Mouse (Mus musculus) embryonic facial prominence, embryonic 12.5 days (tissue): ENCODE results near the gene Ift27. TPM values are rescaled to one million over a fixed set of nuclear protein-coding genes. Genes with fewer than 3 reads are reported as not detected.

Source experiments
- ATAC-seq: fragments of 200-750 bp; cut with Nextera tagmentation; 2 replicates; pipeline ENCODE4 v1.8.0; 2017; ENCODE audit not compliant: insufficient number of reproducible peaks, insufficient read depth, low FRiP score, low TSS enrichment
- H3K27ac ChIP-seq: fragments of 300-500 bp; sonication (generic); 2 replicates; pipeline ENCODE4 v1.5.1; 2016; ENCODE audit warnings: mild to moderate bottlenecking
- H3K27me3 ChIP-seq: fragments of 300-500 bp; sonication (generic); 2 replicates; pipeline ENCODE4 v1.6.1; 2016; ENCODE audit warnings: mild to moderate bottlenecking, moderate library complexity
- H3K36me3 ChIP-seq: fragments of 300-500 bp; sonication (generic); 2 replicates; pipeline ENCODE4 v1.6.1; 2016; ENCODE audit warnings: mild to moderate bottlenecking
- H3K4me1 ChIP-seq: fragments of 300-500 bp; sonication (generic); 2 replicates; pipeline ENCODE4 v1.6.1; 2016
- H3K4me2 ChIP-seq: fragments of 300-500 bp; sonication (generic); replicated peaks from 2 replicates; pipeline ENCODE4 v1.6.1; 2016; ENCODE audit warnings: mild to moderate bottlenecking, moderate library complexity
- H3K4me3 ChIP-seq: fragments of 300-500 bp; sonication (generic); 2 replicates; pipeline ENCODE4 v1.5.1; 2016; ENCODE audit warnings: mild to moderate bottlenecking
- H3K9ac ChIP-seq: fragments of 300-500 bp; sonication (generic); 2 replicates; pipeline ENCODE4 v1.6.1; 2016; ENCODE audit warnings: mild to moderate bottlenecking, moderate library complexity
- H3K9me3 ChIP-seq: fragments of 300-500 bp; sonication (generic); 2 replicates; pipeline ENCODE4 v1.6.1; 2016; ENCODE audit warnings: mild to moderate bottlenecking, moderate library complexity
- WGBS: fragments of 180-500 bp; shearing (Covaris S2); methylation state at CpG from one replicate; pipeline ENCODE4 v1.1.7; 2016; 5-methylcytosine and 5-hydroxymethylcytosine counted together
- polyA plus RNA-seq: library from polyadenylated mRNA; unstranded; fragments of >200 nt; fragmentation: Nextera tagmentation; extraction: Ambion mirVana; gene quantifications from 2 replicates; pipeline ENCODE4 v1.2.1, GENCODE M21; 2016

Ift27 gene
- polyA plus RNA-seq, 1 experiment from 2014 or later, result 90.0 TPM

DNA sequence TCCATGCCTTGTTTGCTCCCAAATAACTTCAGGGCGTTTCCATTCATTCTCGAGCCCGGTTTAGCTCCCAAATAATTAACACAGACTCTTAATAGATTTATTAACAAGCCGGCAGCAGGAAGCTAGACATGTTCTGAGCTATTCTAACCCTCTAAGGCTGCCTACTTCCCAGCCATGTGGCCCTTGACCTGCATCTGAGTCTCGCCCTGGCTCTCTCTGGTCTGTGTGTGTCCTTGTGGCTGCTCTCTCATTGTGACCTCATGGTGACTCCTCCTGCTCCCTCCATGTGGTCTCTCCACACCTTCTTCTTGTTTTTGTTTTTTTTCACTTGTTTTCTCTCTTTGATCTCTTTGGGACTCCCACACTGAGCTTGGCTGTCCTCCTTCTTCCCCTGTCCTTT lies 13.0 kb upstream of the Ift27 start:
- ATAC-seq, result no peak
- WGBS, result 68% methylated on average over 5 of the region's 5 CpGs
- no peak overlapping the region for H3K9ac ChIP-seq

DNA sequence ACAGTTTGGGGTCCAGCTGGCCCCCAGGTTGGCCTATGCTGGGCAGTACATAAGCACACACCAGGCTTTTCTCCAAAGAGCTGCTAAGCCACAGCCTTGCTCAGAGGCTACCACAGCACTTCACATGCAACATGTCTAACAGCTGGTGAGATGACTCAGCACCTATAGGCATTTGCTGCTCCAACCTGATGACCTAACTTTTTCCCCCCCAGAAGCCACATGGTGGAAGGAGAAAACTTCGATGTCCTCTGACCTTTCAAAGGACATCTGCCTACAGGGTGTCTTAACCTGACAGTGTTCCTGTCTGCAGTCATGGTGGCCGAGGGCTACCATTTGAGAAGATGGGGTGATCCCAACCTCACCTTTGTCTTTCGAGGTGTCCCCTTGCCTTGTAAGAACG lies 11.7 kb upstream of the Ift27 start:
- no peaks in the 10 kb centered on the region for H3K9me3 ChIP-seq
- no peak overlapping the region for H3K4me2 ChIP-seq
- peaks cover 9% of the 10 kb centered on the region; the same call in 1 of the 2 replicates for H3K27me3 ChIP-seq
- no peaks in the 10 kb centered on the region for H3K4me1 ChIP-seq
- no peak overlapping the region for H3K27ac ChIP-seq
- no peak overlapping the region for H3K9ac ChIP-seq
- no peak overlapping the region for H3K4me3 ChIP-seq
- WGBS, result 88% methylated on average over 4 of the region's 4 CpGs
- ATAC-seq, result no peak
- no peaks in the 10 kb centered on the region for H3K36me3 ChIP-seq

More for the DNA sequence above, 13.0 kb upstream of the Ift27 start:
- Histone ChIP-seq H3K27me3 (peaks cover 7% of the 10 kb centered on the region; the same call in 1 of the 2 replicates), H3K4me2 (no peak overlapping the region), H3K36me3 (no peaks in the 10 kb centered on the region), H3K27ac (no peak overlapping the region), H3K4me1 (no peaks in the 10 kb centered on the region), H3K4me3 (no peak overlapping the region), H3K9me3 (no peaks in the 10 kb centered on the region)

DNA sequence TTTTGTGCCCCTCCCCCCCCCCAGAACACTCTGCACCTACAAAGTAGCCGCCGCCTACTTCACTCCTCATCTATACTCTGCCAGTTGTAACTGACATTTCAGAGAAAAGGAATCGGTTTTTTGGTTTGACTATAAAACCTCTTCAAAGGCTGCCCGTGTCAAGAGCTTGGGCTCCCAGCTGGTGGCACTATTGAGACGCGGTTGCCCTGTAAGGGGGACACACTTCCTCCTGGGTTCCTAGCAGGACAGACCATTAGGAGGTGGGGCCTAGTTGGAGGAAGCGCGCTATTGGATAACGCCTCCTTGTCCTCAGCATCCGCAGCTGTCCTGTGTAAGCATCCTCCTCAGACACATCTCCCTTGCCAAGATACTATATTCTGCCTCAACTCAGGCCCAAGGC lies 10.9 kb upstream of the Ift27 start:
- Histone ChIP-seq H3K4me2 (no peak overlapping the region), H3K4me3 (no peak overlapping the region), H3K27me3 (peaks cover 9% of the 10 kb centered on the region; the same call in 1 of the 2 replicates), H3K27ac (no peak overlapping the region), H3K9ac (no peak overlapping the region), H3K9me3 (no peaks in the 10 kb centered on the region), H3K36me3 (no peaks in the 10 kb centered on the region), H3K4me1 (no peaks in the 10 kb centered on the region)
- no peak for ATAC-seq
- WGBS, result 4% methylated on average over 10 of the region's 10 CpGs

DNA sequence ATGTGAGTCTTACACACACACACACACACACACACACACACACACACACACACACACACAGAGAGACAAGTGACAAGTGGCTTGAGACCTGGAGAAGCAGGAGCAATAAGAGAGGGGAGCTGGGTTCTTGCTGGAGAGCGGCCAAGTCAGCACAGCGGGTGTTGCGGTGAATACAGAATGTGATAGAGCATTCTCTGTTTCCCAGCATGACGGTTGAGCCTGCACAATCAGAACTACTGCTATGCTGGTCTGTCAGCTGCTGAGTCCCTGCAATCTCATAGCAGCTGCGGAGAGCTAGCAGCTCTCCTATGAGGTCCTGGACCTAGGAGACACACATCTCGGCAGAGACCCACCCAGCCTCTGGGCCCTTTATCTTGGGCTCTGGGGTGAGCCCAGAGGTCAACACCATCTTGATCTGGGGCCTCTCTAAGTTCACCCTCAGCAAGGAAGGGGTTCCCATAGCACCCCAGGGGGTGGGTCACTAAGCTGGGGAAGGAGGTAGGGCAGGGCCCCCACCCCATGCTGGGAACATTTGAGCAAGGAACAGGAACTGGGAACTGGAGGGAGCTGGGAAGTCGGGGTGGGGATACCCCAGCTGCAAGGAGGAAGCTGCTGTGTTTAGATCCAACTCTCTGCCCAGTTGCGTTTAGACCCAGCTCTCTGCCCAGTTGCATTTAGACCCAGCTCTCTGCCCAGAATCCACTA lies 7.9 kb upstream of the Ift27 start:
- H3K27me3 ChIP-seq, result peaks cover 12% of the 10 kb centered on the region
- no peak for ATAC-seq
- H3K4me1 ChIP-seq, result peaks cover 3% of the 10 kb centered on the region; the same call in 1 of the 2 replicates
- H3K9me3 ChIP-seq, result no peaks in the 10 kb centered on the region
- WGBS, result 37% methylated on average over 8 of the region's 8 CpGs
- no peak overlapping the region for H3K9ac ChIP-seq
- H3K36me3 ChIP-seq, result no peaks in the 10 kb centered on the region
- no peak overlapping the region for H3K4me3 ChIP-seq
- H3K27ac ChIP-seq, result no peak overlapping the region
- H3K4me2 ChIP-seq, result no peak overlapping the region

GRCm38 (mm10) chr15:78179775-78180174 lies 5.9 kb upstream of the Ift27 start:
- H3K4me2 ChIP-seq, result no peak overlapping the region
- no peak overlapping the region for H3K4me3 ChIP-seq
- no peak overlapping the region for H3K9ac ChIP-seq
- ATAC-seq, result no peak
- H3K9me3 ChIP-seq, result no peaks in the 10 kb centered on the region
- WGBS, result 59% methylated on average over 3 of the region's 3 CpGs
- peaks cover 12% of the 10 kb centered on the region for H3K27me3 ChIP-seq
- H3K4me1 ChIP-seq, result peaks cover 5% of the 10 kb centered on the region; the same call in 1 of the 2 replicates
- no peak overlapping the region for H3K27ac ChIP-seq
- no peaks in the 10 kb centered on the region for H3K36me3 ChIP-seq

- H3K9ac ChIP-seq, result no peak overlapping the region
- WGBS, result 7% methylated on average over 9 of the region's 9 CpGs
- ATAC-seq, result no peak
- H3K27ac ChIP-seq, result no peak overlapping the region
- no peaks in the 10 kb centered on the region for H3K36me3 ChIP-seq
- peaks cover 9% of the 10 kb centered on the region for H3K27me3 ChIP-seq
- no peak overlapping the region for H3K4me2 ChIP-seq
- H3K4me3 ChIP-seq, result no peak overlapping the region
- no peaks in the 10 kb centered on the region for H3K9me3 ChIP-seq
- H3K4me1 ChIP-seq, result peaks cover 6% of the 10 kb centered on the region
These were observed 4.5 kb upstream of the Ift27 start for GRCm38 (mm10) chr15:78178397-78178796.

GRCm38 (mm10) chr15:78177257-78177656 lies 3.4 kb upstream of the Ift27 start:
- no peak overlapping the region for H3K4me3 ChIP-seq
- no peak overlapping the region for H3K4me2 ChIP-seq
- no peaks in the 10 kb centered on the region for H3K36me3 ChIP-seq
- ATAC-seq, result no peak
- 0 out of 2 replicates have a peak overlapping the region, but pooled peaks have one; percentile 24 for H3K9ac ChIP-seq
- no peaks in the 10 kb centered on the region for H3K9me3 ChIP-seq
- WGBS, result 61% methylated on average over 10 of the region's 10 CpGs
- H3K4me1 ChIP-seq, result peaks cover 14% of the 10 kb centered on the region
- peaks cover 7% of the 10 kb centered on the region for H3K27me3 ChIP-seq
- H3K27ac ChIP-seq, result no peak overlapping the region

GRCm38 (mm10) chr15:78174887-78175245 lies 959 bp upstream of the Ift27 start:
- peaks cover 3% of the 10 kb centered on the region; the same call in 1 of the 2 replicates for H3K27me3 ChIP-seq
- no peak for ATAC-seq
- H3K9me3 ChIP-seq, result no peaks in the 10 kb centered on the region
- no peaks in the 10 kb centered on the region for H3K36me3 ChIP-seq
- WGBS, result 75% methylated on average over 6 of the region's 6 CpGs
- peak overlapping the region; percentile 52 for H3K4me2 ChIP-seq
- H3K4me3 ChIP-seq, result peak overlapping the region; percentile 65
- peak overlapping the region; percentile 49 for H3K9ac ChIP-seq
- peaks cover 14% of the 10 kb centered on the region for H3K4me1 ChIP-seq
- 0 out of 2 replicates have a peak overlapping the region, but pooled peaks have one; percentile 54 for H3K27ac ChIP-seq

- Histone ChIP-seq H3K27ac (no peak overlapping the region), H3K27me3 (no peaks in the 10 kb centered on the region), H3K4me2 (peak overlapping the region; percentile 88), H3K36me3 (no peaks in the 10 kb centered on the region), H3K9me3 (no peaks in the 10 kb centered on the region), H3K4me3 (peak overlapping the region; percentile 65), H3K9ac (peak overlapping the region; percentile 79), H3K4me1 (peaks cover 12% of the 10 kb centered on the region)
- ATAC-seq, result 0 out of 2 replicates have a peak, but pooled peaks have one; percentile 0
- 28% methylated on average over 26 of the region's 26 CpGs for WGBS
These were observed 749 bp downstream of the Ift27 start for GRCm38 (mm10) chr15:78172899-78173817.

GRCm38 (mm10) chr15:78172256-78172898 lies 1.5 kb downstream of the Ift27 start:
- ATAC-seq, result no peak
- Histone ChIP-seq H3K27me3 (no peaks in the 10 kb centered on the region), H3K4me1 (peaks cover 11% of the 10 kb centered on the region), H3K36me3 (0 out of 2 replicates have a peak, but pooled peaks cover 7% of the 10 kb centered on the region), H3K9ac (no peak overlapping the region), H3K4me2 (peak overlapping the region; percentile 88), H3K9me3 (no peaks in the 10 kb centered on the region), H3K4me3 (peak overlapping the region; percentile 65), H3K27ac (no peak overlapping the region)
- WGBS, result 80% methylated on average over 11 of the region's 11 CpGs

DNA sequence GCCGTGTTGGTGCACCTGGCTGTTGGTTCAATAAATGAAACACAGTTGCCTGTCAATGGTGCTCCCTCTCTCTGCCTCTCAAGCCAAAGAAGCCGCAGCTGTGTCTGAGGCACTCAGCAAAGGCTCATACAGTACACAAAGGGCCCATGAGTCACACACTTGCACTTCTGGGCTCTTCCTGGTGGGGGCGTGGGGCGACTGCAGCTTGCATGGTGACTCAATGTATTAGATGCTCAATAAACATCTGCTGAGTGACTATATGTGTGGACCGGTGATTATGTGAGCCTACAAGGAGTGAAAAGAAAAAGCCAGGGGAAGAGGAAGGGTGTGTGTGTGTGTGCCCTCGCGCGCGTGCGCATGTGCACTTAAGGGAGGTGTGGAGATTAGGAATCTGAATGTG lies 2.3 kb downstream of the Ift27 start:
- 0 out of 2 replicates have a peak, but pooled peaks cover 12% of the 10 kb centered on the region for H3K36me3 ChIP-seq
- no peaks in the 10 kb centered on the region for H3K27me3 ChIP-seq
- H3K4me1 ChIP-seq, result peaks cover 11% of the 10 kb centered on the region
- no peak overlapping the region for H3K9ac ChIP-seq
- no peaks in the 10 kb centered on the region for H3K9me3 ChIP-seq
- WGBS, result 90% methylated on average over 10 of the region's 10 CpGs
- H3K4me3 ChIP-seq, result no peak overlapping the region
- no peak for ATAC-seq
- no peak overlapping the region for H3K27ac ChIP-seq
- no peak overlapping the region for H3K4me2 ChIP-seq
